Mouse (Mus musculus) CD4-positive naive resting alpha-beta T cell, adult 57 days (primary cell): ENCODE data around the gene Ube2g1. TPM values are rescaled to one million over a fixed set of nuclear protein-coding genes. Genes with fewer than 3 reads are reported as not detected.

ENCODE experiments used
- total RNA-seq: library from RNA; stranded (reverse); gene quantifications from one replicate; pipeline ENCODE4 v1.2.4, GENCODE M21; 2023

Gene Ube2g1
- 42.2 TPM for total RNA-seq

GRCm38 (mm10) chr11:72606694-72607407 lies at the start of gene Ube2g1:
Gene Ube2g1, plus strand, starts transcription at chr11:72607283.

GRCm38 (mm10) chr11:72689551-72690510 lies 82.7 kb downstream of the Ube2g1 start, which contains the start of gene Ankfy1:
Gene Ankfy1, plus strand, starts transcription at chr11:72690006.

Other genes with a start within 250 kb of the Ube2g1 start
- gene Tekt1, start 244.8 kb upstream of the Ube2g1 start, total RNA-seq, result not detected
- gene Smtnl2, start 195.6 kb upstream of the Ube2g1 start, total RNA-seq, result not detected
- not detected for gene Ggt6, start 171.8 kb upstream of the Ube2g1 start, total RNA-seq
- gene Mybbp1a, start 165.9 kb upstream of the Ube2g1 start, total RNA-seq, result 165 TPM
- 2.0 TPM for gene Spns2, start 117.4 kb upstream of the Ube2g1 start, total RNA-seq
- 1.4 TPM for gene Spns3, start 56.8 kb upstream of the Ube2g1 start, total RNA-seq
- gene Ankfy1, start 82.7 kb downstream of the Ube2g1 start, total RNA-seq, result 66.6 TPM
- 5.9 TPM for gene Cyb5d2, start 188.9 kb downstream of the Ube2g1 start, total RNA-seq
- gene Zzef1, start 188.9 kb downstream of the Ube2g1 start, total RNA-seq, result 89.2 TPM